20 mouse cellular contexts compared by ENCODE assay signal in genomic region chr4:82623835-82624234, GRCm38 (mm10).
A peak's percentile ranks its signal among the peaks of the same experiment; 100 is the strongest.
DNase-seq lines count a peak whose midpoint lies in the region; ATAC-seq and TF ChIP-seq lines count a peak whose summit lies in the region.
"Had no signal": no experiment of that assay in that cellular context is flagged by ENCODE, and none has a peak within 500 bp of the region (broad histone marks: within the 10 kb centered on the region; RNA-seq: fewer than 3 reads in every experiment).

No protein-coding gene starts in this region.

- no peak for TF ChIP-seq CTCF in midbrain, postnatal 0 days (IDR thresholded peaks at IDR 0.05)

- 51% methylated on average over 4 of the region's 4 CpGs for WGBS in heart, embryonic 13.5 days
- WGBS in midbrain, embryonic 12.5 days = 85% methylated on average over 4 of the region's 4 CpGs
- WGBS in midbrain, postnatal 0 days = 77% methylated on average over 4 of the region's 4 CpGs
- WGBS in limb, embryonic 10.5 days = 82% methylated on average over 4 of the region's 4 CpGs
- 64% methylated on average over 4 of the region's 4 CpGs for WGBS in midbrain, embryonic 15.5 days
- WGBS in kidney, embryonic 15.5 days = 65% methylated on average over 4 of the region's 4 CpGs
- 63% methylated on average over 4 of the region's 4 CpGs for WGBS in intestine, embryonic 15.5 days

- H3K27ac ChIP-seq in heart, embryonic 13.5 days (replicated peaks) = peak overlapping the region; percentile 81
- H3K27ac ChIP-seq in midbrain, embryonic 12.5 days (replicated peaks) = peak overlapping the region; percentile 49; the same call in 1 of the 2 replicates
- no peak overlapping the region for H3K27ac ChIP-seq in midbrain, postnatal 0 days (ENCODE audit: low read depth, low read length)
- no peak overlapping the region for H3K27ac ChIP-seq in limb, embryonic 10.5 days
- 0 out of 2 replicates have a peak overlapping the region, but pooled peaks have one; percentile 68 for H3K27ac ChIP-seq in midbrain, embryonic 15.5 days
- H3K27ac ChIP-seq in kidney, embryonic 15.5 days = no peak overlapping the region
- H3K27ac ChIP-seq in intestine, embryonic 15.5 days = no peak overlapping the region
- H3K27ac ChIP-seq: liver, embryonic 15.5 days; stomach, embryonic 15.5 days had no signal

- no peak for ATAC-seq in heart, embryonic 13.5 days (ENCODE audit: extremely low read depth, insufficient number of reproducible peaks, low FRiP score, low TSS enrichment)
- no peak for ATAC-seq in midbrain, embryonic 12.5 days (ENCODE audit: low FRiP score, low read depth)
- no peak for ATAC-seq in midbrain, postnatal 0 days (ENCODE audit: low FRiP score)
- no peak for ATAC-seq in midbrain, embryonic 15.5 days (replicated peaks)
- no peak for ATAC-seq in kidney, embryonic 15.5 days (replicated peaks; ENCODE audit: low FRiP score)
- ATAC-seq in intestine, embryonic 15.5 days = no peak

- H3K9ac ChIP-seq in heart, embryonic 13.5 days = no peak overlapping the region
- H3K9ac ChIP-seq in midbrain, embryonic 12.5 days (replicated peaks) = no peak overlapping the region
- no peak overlapping the region for H3K9ac ChIP-seq in midbrain, postnatal 0 days (replicated peaks; ENCODE audit: low read length, poor library complexity, severe bottlenecking)
- H3K9ac ChIP-seq in midbrain, embryonic 15.5 days = no peak overlapping the region
- no peak overlapping the region for H3K9ac ChIP-seq in kidney, embryonic 15.5 days
- H3K9ac ChIP-seq in intestine, embryonic 15.5 days = no peak overlapping the region
- H3K9ac ChIP-seq: embryonic facial prominence, embryonic 12.5 days; liver, embryonic 15.5 days; stomach, embryonic 15.5 days had no signal

- no peaks in the 10 kb centered on the region for H3K9me3 ChIP-seq in heart, embryonic 13.5 days
- H3K9me3 ChIP-seq in midbrain, embryonic 12.5 days = no peaks in the 10 kb centered on the region
- no peaks in the 10 kb centered on the region for H3K9me3 ChIP-seq in midbrain, postnatal 0 days (ENCODE audit: low read length)
- no peaks in the 10 kb centered on the region for H3K9me3 ChIP-seq in limb, embryonic 10.5 days (replicated peaks)
- no peaks in the 10 kb centered on the region for H3K9me3 ChIP-seq in midbrain, embryonic 15.5 days
- no peaks in the 10 kb centered on the region for H3K9me3 ChIP-seq in kidney, embryonic 15.5 days (replicated peaks)
- H3K9me3 ChIP-seq in intestine, embryonic 15.5 days = no peaks in the 10 kb centered on the region
- H3K9me3 ChIP-seq: embryonic facial prominence, embryonic 12.5 days; liver, embryonic 15.5 days; stomach, embryonic 15.5 days had no signal

- no peak overlapping the region for H3K4me2 ChIP-seq in heart, embryonic 13.5 days
- no peak overlapping the region for H3K4me2 ChIP-seq in midbrain, embryonic 12.5 days (replicated peaks)
- H3K4me2 ChIP-seq in midbrain, postnatal 0 days (ENCODE audit: low read depth, low read length, poor library complexity, severe bottlenecking) = no peak overlapping the region
- no peak overlapping the region for H3K4me2 ChIP-seq in midbrain, embryonic 15.5 days
- no peak overlapping the region for H3K4me2 ChIP-seq in kidney, embryonic 15.5 days
- H3K4me2 ChIP-seq in intestine, embryonic 15.5 days (replicated peaks) = no peak overlapping the region
- H3K4me2 ChIP-seq: embryonic facial prominence, embryonic 12.5 days; liver, embryonic 15.5 days; stomach, embryonic 15.5 days had no signal

- peaks cover 32% of the 10 kb centered on the region for H3K4me1 ChIP-seq in heart, embryonic 13.5 days
- peaks cover 21% of the 10 kb centered on the region for H3K4me1 ChIP-seq in midbrain, embryonic 12.5 days
- H3K4me1 ChIP-seq in midbrain, postnatal 0 days (ENCODE audit: insufficient read depth, low read length) = no peaks in the 10 kb centered on the region
- H3K4me1 ChIP-seq in limb, embryonic 10.5 days = peaks cover 17% of the 10 kb centered on the region; the same call in 1 of the 2 replicates
- H3K4me1 ChIP-seq in midbrain, embryonic 15.5 days = peaks cover 13% of the 10 kb centered on the region; the same call in 1 of the 2 replicates
- H3K4me1 ChIP-seq in kidney, embryonic 15.5 days = peaks cover 19% of the 10 kb centered on the region
- peaks cover 12% of the 10 kb centered on the region for H3K4me1 ChIP-seq in intestine, embryonic 15.5 days (replicated peaks)

- no peaks in the 10 kb centered on the region for H3K36me3 ChIP-seq in heart, embryonic 13.5 days
- no peaks in the 10 kb centered on the region for H3K36me3 ChIP-seq in midbrain, embryonic 12.5 days
- no peaks in the 10 kb centered on the region for H3K36me3 ChIP-seq in midbrain, postnatal 0 days (ENCODE audit: insufficient read depth, low read length)
- H3K36me3 ChIP-seq in limb, embryonic 10.5 days = no peaks in the 10 kb centered on the region
- no peaks in the 10 kb centered on the region for H3K36me3 ChIP-seq in midbrain, embryonic 15.5 days (replicated peaks)
- no peaks in the 10 kb centered on the region for H3K36me3 ChIP-seq in kidney, embryonic 15.5 days
- no peaks in the 10 kb centered on the region for H3K36me3 ChIP-seq in intestine, embryonic 15.5 days
- H3K36me3 ChIP-seq: embryonic facial prominence, embryonic 12.5 days; liver, embryonic 15.5 days; stomach, embryonic 15.5 days had no signal

- no peaks in the 10 kb centered on the region for H3K27me3 ChIP-seq in heart, embryonic 13.5 days (replicated peaks)
- H3K27me3 ChIP-seq in midbrain, embryonic 12.5 days = no peaks in the 10 kb centered on the region
- no peaks in the 10 kb centered on the region for H3K27me3 ChIP-seq in midbrain, postnatal 0 days (ENCODE audit: insufficient read depth, low read length)
- no peaks in the 10 kb centered on the region for H3K27me3 ChIP-seq in limb, embryonic 10.5 days (ENCODE audit: low read depth, poor library complexity, severe bottlenecking)
- no peaks in the 10 kb centered on the region for H3K27me3 ChIP-seq in midbrain, embryonic 15.5 days (replicated peaks)
- H3K27me3 ChIP-seq in kidney, embryonic 15.5 days = no peaks in the 10 kb centered on the region
- no peaks in the 10 kb centered on the region for H3K27me3 ChIP-seq in intestine, embryonic 15.5 days (replicated peaks)
- H3K27me3 ChIP-seq: embryonic facial prominence, embryonic 12.5 days; liver, embryonic 15.5 days; stomach, embryonic 15.5 days had no signal

- no peak overlapping the region for H3K4me3 ChIP-seq in heart, embryonic 13.5 days
- no peak overlapping the region for H3K4me3 ChIP-seq in midbrain, embryonic 12.5 days
- H3K4me3 ChIP-seq in midbrain, postnatal 0 days (ENCODE audit: low read depth, low read length) = no peak overlapping the region
- no peak overlapping the region for H3K4me3 ChIP-seq in limb, embryonic 10.5 days
- no peak overlapping the region for H3K4me3 ChIP-seq in midbrain, embryonic 15.5 days
- no peak overlapping the region for H3K4me3 ChIP-seq in kidney, embryonic 15.5 days (replicated peaks)
- no peak overlapping the region for H3K4me3 ChIP-seq in intestine, embryonic 15.5 days (replicated peaks)
- H3K4me3 ChIP-seq: embryonic facial prominence, embryonic 12.5 days; liver, embryonic 15.5 days; stomach, embryonic 15.5 days had no signal

- DNase-seq in heart, adult 8-10 months (ENCODE audit: low spot score) = no peak
- DNase-seq in midbrain, postnatal 0 days (ENCODE audit: low spot score) = no peak
- peak; percentile 20 for DNase-seq in limb, embryonic 10.5 days (ENCODE audit: low spot score)
- DNase-seq: adrenal gland, adult 8-10 months; cerebellum, adult 11-12 months; cerebellum, postnatal 36 days; gastrocnemius, postnatal 14 days; heart, postnatal 4 days; kidney, adult 11 months; kidney, postnatal 25 days; lung, postnatal 14 days; spleen, adult 18-20 months had no signal

Comparison
In these comparisons a context has a peak if more than half of its experiments do, and no peak if none do; other contexts are left out.
1. H3K27ac ChIP-seq: peak in heart, embryonic 13.5 days (single experiment), midbrain, embryonic 12.5 days (single experiment) and midbrain, embryonic 15.5 days (single experiment); none in midbrain, postnatal 0 days (single experiment), limb, embryonic 10.5 days (single experiment), kidney, embryonic 15.5 days (single experiment) and intestine, embryonic 15.5 days (single experiment).